Mouse (Mus musculus): ENCODE measurements around the gene Gm20388. TPM values are rescaled to one million over a fixed set of nuclear protein-coding genes. Genes with fewer than 3 reads are reported as not detected.
"Not testable (repeated sequence)": the region's sequence is repeated elsewhere in the genome, so short reads cannot be mapped to it uniquely, and the experiment has no call there.

The Gm20388 gene
- polyA plus RNA-seq, 1 experiment from 2014 or later, result not detected

- WGBS (ENCODE audit: insufficient replicate concordance), result 82% methylated on average over 7 of the region's 7 CpGs
- Histone ChIP-seq H3K27me3 (no peaks in the 10 kb centered on the region), H3K9me3 (replicated peaks) (no peaks in the 10 kb centered on the region), H3K9ac (no peak overlapping the region), H3K4me2 (no peak overlapping the region), H3K4me3 (replicated peaks) (no peak overlapping the region), H3K36me3 (peaks cover 70% of the 10 kb centered on the region), H3K4me1 (replicated peaks) (no peaks in the 10 kb centered on the region), H3K27ac (no peak overlapping the region)
- DNase-seq (no peak), ATAC-seq (ENCODE audit: low read depth) (no peak)
Observed at GRCm38 (mm10) chr8:123278445-123278844, 3367.8 kb downstream of the Gm20388 start.

DNA sequence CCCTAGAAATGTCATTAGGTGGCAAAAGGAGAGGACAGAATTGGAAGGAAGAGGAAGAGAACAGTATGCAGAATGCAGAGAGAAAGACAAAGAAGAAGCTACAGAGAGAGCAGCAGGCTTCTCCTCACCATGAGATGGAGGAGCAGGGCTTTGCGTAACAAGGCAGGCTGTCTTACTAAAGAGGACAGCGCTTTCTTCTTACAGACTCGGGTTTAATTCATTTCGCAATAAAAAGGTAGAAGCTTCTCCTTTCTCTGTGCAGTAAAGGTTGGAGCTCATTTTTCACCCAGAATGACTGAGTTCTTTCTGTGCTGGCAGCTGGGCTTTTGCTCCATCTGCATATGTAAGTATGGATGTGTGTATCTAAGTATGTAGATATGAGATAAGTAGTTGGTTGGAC is 3369.2 kb downstream of the Gm20388 start:
- H3K36me3 ChIP-seq, result peaks cover 64% of the 10 kb centered on the region
- no peaks in the 10 kb centered on the region for H3K27me3 ChIP-seq
- H3K27ac ChIP-seq, result no peak overlapping the region
- no peak overlapping the region for H3K9ac ChIP-seq
- no peaks in the 10 kb centered on the region for H3K9me3 ChIP-seq (replicated peaks)
- no peak for DNase-seq
- WGBS (ENCODE audit: insufficient replicate concordance), result 69% methylated on average over 4 of the region's 4 CpGs
- no peak for ATAC-seq (ENCODE audit: low read depth)
- H3K4me2 ChIP-seq, result no peak overlapping the region
- no peak overlapping the region for H3K4me3 ChIP-seq (replicated peaks)
- peaks cover 4% of the 10 kb centered on the region; the same call in 1 of the 2 replicates for H3K4me1 ChIP-seq (replicated peaks)

DNA sequence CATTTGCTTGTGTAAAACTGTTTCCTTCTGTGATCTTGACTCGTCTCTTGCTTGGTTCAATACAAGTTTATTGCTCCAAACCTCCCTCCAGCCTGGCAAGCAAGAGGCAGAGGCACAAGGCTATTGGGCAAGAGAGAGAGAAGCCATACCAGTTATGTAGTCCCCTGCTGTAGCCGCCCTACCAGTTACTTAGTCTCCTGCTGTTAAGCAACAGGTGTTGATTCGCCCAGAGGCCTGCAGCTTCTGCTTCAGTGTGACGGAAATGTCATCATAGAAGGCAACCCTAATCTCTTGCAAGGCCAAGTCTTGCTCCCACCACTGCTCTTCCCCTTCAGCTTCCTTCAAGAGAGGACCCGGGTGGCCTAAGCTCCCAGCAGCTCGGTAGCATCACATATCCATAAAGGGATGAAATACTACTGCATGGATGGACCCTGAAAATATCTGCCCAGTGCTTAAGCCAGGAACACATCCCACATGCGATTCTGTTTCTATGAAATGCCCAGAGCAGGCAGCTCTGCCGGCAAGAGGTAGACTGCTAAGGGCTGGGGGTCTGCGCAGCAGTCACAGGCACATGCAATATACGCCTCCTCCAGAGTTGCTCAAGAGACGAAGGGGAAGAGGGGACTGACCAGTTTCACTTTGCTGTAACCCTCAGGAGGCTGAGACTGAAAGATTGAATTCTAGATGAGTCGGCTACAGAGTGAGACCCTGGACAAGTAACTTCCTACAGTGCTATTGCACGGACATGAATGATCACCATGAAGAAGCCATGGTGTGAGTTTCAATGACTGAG is 3369.9 kb downstream of the Gm20388 start:
- no peaks in the 10 kb centered on the region for H3K9me3 ChIP-seq (replicated peaks)
- peak overlapping the region; percentile 0; the same call in 1 of the 2 replicates for H3K27ac ChIP-seq
- H3K27me3 ChIP-seq, result no peaks in the 10 kb centered on the region
- H3K4me1 ChIP-seq (replicated peaks), result peaks cover 4% of the 10 kb centered on the region; the same call in 1 of the 2 replicates
- WGBS (ENCODE audit: insufficient replicate concordance), result 78% methylated on average over 13 of the region's 13 CpGs
- H3K4me2 ChIP-seq, result no peak overlapping the region
- peaks cover 60% of the 10 kb centered on the region for H3K36me3 ChIP-seq
- DNase-seq (no peak), ATAC-seq (ENCODE audit: low read depth) (no peak)
- H3K4me3 ChIP-seq (replicated peaks), result no peak overlapping the region
- H3K9ac ChIP-seq, result no peak overlapping the region

DNA sequence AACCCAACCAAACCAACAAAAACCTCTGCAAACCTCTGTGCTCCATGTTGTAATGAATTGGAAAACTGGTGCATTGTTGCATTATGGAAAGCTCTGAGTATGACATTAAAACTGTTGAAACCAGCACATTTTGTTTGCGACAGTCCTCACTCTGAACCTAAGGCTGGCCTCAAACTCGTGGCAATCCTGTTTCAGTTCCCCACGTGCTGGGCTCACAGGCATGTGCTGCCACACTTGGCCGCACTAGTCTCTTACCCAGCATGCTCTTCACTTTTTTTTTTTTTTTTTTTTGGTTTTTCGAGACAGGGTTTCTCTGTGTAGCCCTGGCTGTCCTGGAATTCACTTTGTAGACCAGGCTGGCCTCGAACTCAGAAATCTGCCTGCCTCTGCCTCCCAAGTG is 3372.4 kb downstream of the Gm20388 start:
- H3K4me3 ChIP-seq (replicated peaks); H3K27ac ChIP-seq; H3K4me1 ChIP-seq (replicated peaks); ATAC-seq (ENCODE audit: low read depth); H3K9me3 ChIP-seq (replicated peaks); DNase-seq; H3K4me2 ChIP-seq; H3K27me3 ChIP-seq; H3K9ac ChIP-seq: not testable (repeated sequence)
- H3K36me3 ChIP-seq, result peaks cover 67% of the 10 kb centered on the region
- 81% methylated on average over 6 of the region's 6 CpGs for WGBS (ENCODE audit: insufficient replicate concordance)

DNA sequence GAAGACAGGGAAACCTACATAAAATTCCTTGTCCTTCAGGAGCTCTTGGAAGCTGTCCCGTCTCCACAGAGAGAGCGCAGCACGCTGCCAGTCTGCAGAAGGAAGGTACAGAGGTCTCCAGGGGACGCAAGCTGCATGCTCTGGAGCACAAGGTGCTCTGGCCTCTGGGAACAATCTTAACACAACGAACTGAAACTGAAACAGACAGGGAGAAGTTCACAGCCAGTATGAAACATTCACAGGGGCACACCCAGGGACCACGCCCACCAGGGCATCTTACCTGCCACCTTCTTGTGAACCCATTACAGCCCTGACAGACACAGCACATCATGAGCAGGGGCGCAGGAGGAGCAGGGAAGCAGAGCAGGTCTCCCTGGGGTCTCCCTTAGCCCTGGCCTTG is 3373.3 kb downstream of the Gm20388 start:
- 0 out of 2 replicates have a peak overlapping the region, but pooled peaks have one; percentile 10 for H3K9ac ChIP-seq
- ATAC-seq (ENCODE audit: low read depth) (no peak), DNase-seq (no peak)
- H3K4me1 ChIP-seq (replicated peaks), result peaks cover 4% of the 10 kb centered on the region; the same call in 1 of the 2 replicates
- H3K27me3 ChIP-seq, result no peaks in the 10 kb centered on the region
- no peaks in the 10 kb centered on the region for H3K9me3 ChIP-seq (replicated peaks)
- no peak overlapping the region for H3K4me3 ChIP-seq (replicated peaks)
- H3K36me3 ChIP-seq, result peaks cover 67% of the 10 kb centered on the region
- no peak overlapping the region for H3K4me2 ChIP-seq
- H3K27ac ChIP-seq, result no peak overlapping the region
- WGBS (ENCODE audit: insufficient replicate concordance), result 85% methylated on average over 7 of the region's 7 CpGs

- H3K9ac ChIP-seq, result no peak overlapping the region
- H3K36me3 ChIP-seq, result peaks cover 69% of the 10 kb centered on the region
- no peaks in the 10 kb centered on the region for H3K9me3 ChIP-seq (replicated peaks)
- peaks cover 4% of the 10 kb centered on the region; the same call in 1 of the 2 replicates for H3K4me1 ChIP-seq (replicated peaks)
- ATAC-seq (ENCODE audit: low read depth), result no peak
- H3K27ac ChIP-seq, result no peak overlapping the region
- no peaks in the 10 kb centered on the region for H3K27me3 ChIP-seq
- DNase-seq, result no peak
- H3K4me2 ChIP-seq, result no peak overlapping the region
- 82% methylated on average over 5 of the region's 5 CpGs for WGBS (ENCODE audit: insufficient replicate concordance)
- H3K4me3 ChIP-seq (replicated peaks), result no peak overlapping the region
Observed at GRCm38 (mm10) chr8:123284493-123284892, 3373.9 kb downstream of the Gm20388 start.

- Histone ChIP-seq H3K27ac (no peak overlapping the region), H3K4me3 (replicated peaks) (no peak overlapping the region), H3K9ac (no peak overlapping the region), H3K4me2 (no peak overlapping the region), H3K4me1 (replicated peaks) (peaks cover 4% of the 10 kb centered on the region; the same call in 1 of the 2 replicates), H3K27me3 (no peaks in the 10 kb centered on the region), H3K36me3 (peaks cover 66% of the 10 kb centered on the region), H3K9me3 (replicated peaks) (no peaks in the 10 kb centered on the region)
- 88% methylated on average over 17 of the region's 17 CpGs for WGBS (ENCODE audit: insufficient replicate concordance)
- ATAC-seq (ENCODE audit: low read depth) (no peak), DNase-seq (no peak)
Observed at GRCm38 (mm10) chr8:123287362-123287761, 3376.7 kb downstream of the Gm20388 start.

GRCm38 (mm10) chr8:123290166-123290565 is 3379.5 kb downstream of the Gm20388 start:
- no peak overlapping the region for H3K4me2 ChIP-seq
- H3K9me3 ChIP-seq (replicated peaks), result no peaks in the 10 kb centered on the region
- H3K27ac ChIP-seq, result no peak overlapping the region
- H3K27me3 ChIP-seq, result no peaks in the 10 kb centered on the region
- ATAC-seq (ENCODE audit: low read depth) (no peak), DNase-seq (peak; percentile 19)
- no peak overlapping the region for H3K4me3 ChIP-seq (replicated peaks)
- WGBS (ENCODE audit: insufficient replicate concordance), result 77% methylated on average over 4 of the region's 4 CpGs
- peaks cover 81% of the 10 kb centered on the region for H3K36me3 ChIP-seq
- no peak overlapping the region for H3K9ac ChIP-seq
- no peaks in the 10 kb centered on the region for H3K4me1 ChIP-seq (replicated peaks)

DNA sequence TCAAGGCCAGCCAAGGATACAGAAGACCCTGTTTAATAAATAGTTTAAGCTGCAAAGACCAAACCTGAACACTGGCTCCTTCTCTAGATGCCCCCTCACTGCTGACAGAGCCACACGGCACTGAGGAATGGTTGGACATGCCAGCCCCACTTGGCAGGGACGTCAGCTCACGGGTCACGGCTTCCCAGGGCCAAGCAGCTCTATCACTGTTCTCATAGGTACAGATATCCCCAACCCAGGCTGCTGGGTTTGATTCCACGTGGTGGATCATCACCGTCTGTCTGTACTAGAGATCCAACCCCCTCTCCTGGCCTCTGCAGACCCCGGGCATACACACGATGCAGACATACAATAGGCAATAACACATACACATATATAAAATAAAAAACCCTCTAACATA is 3380.0 kb downstream of the Gm20388 start:
- Histone ChIP-seq H3K27me3 (no peaks in the 10 kb centered on the region), H3K36me3 (peaks cover 82% of the 10 kb centered on the region), H3K4me3 (replicated peaks) (no peak overlapping the region), H3K27ac (no peak overlapping the region), H3K9ac (no peak overlapping the region), H3K4me2 (no peak overlapping the region), H3K4me1 (replicated peaks) (no peaks in the 10 kb centered on the region), H3K9me3 (replicated peaks) (no peaks in the 10 kb centered on the region)
- DNase-seq (no peak), ATAC-seq (ENCODE audit: low read depth) (no peak)
- 93% methylated on average over 8 of the region's 8 CpGs for WGBS (ENCODE audit: insufficient replicate concordance)

DNA sequence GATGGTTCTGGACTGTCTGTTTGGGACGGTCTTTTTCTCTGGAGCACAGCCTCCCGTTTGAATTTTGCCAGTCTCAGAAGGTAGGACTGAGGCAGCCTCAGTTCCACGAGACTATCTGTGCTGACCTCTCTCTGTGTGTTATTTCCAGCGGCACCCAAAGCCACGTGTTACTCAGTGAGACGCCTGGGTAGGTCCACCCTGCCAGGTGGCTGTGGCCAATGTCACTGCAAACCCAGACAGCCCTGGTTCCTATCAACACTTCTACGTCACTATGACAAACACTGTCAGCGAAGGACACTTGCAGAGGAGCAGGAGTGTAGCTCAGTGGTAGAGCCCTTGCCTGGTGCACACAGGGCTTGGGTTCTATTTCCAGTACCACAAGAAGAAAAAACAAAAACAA is 3381.1 kb downstream of the Gm20388 start:
- Histone ChIP-seq H3K4me3 (replicated peaks) (no peak overlapping the region), H3K4me1 (replicated peaks) (no peaks in the 10 kb centered on the region), H3K4me2 (no peak overlapping the region), H3K27me3 (no peaks in the 10 kb centered on the region), H3K36me3 (peaks cover 87% of the 10 kb centered on the region), H3K9ac (no peak overlapping the region), H3K27ac (no peak overlapping the region), H3K9me3 (replicated peaks) (no peaks in the 10 kb centered on the region)
- DNase-seq (no peak), ATAC-seq (ENCODE audit: low read depth) (no peak)
- 75% methylated on average over 8 of the region's 8 CpGs for whole genome bisulfite sequencing (ENCODE audit: insufficient replicate concordance)

GRCm38 (mm10) chr8:123292281-123292680 is 3381.6 kb downstream of the Gm20388 start:
- Histone ChIP-seq H3K4me2 (no peak overlapping the region), H3K9ac (no peak overlapping the region), H3K9me3 (replicated peaks) (no peaks in the 10 kb centered on the region), H3K27ac (no peak overlapping the region), H3K27me3 (no peaks in the 10 kb centered on the region), H3K4me1 (replicated peaks) (no peaks in the 10 kb centered on the region), H3K4me3 (replicated peaks) (no peak overlapping the region), H3K36me3 (peaks cover 87% of the 10 kb centered on the region)
- DNase-seq, result no peak
- 82% methylated on average over 3 of the region's 3 CpGs for WGBS (ENCODE audit: insufficient replicate concordance)
- no peak for ATAC-seq (ENCODE audit: low read depth)

GRCm38 (mm10) chr8:123292785-123293184 is 3382.1 kb downstream of the Gm20388 start:
- DNase-seq, result no peak
- no peak for ATAC-seq (ENCODE audit: low read depth)
- Histone ChIP-seq H3K4me2 (no peak overlapping the region), H3K27ac (no peak overlapping the region), H3K36me3 (peaks cover 86% of the 10 kb centered on the region), H3K9me3 (replicated peaks) (no peaks in the 10 kb centered on the region), H3K27me3 (no peaks in the 10 kb centered on the region), H3K4me3 (replicated peaks) (no peak overlapping the region), H3K4me1 (replicated peaks) (no peaks in the 10 kb centered on the region), H3K9ac (no peak overlapping the region)
- WGBS (ENCODE audit: insufficient replicate concordance), result 73% methylated on average over 2 of the region's 2 CpGs

Data from liver, embryonic 13.5 days (tissue).